Mouse (Mus musculus) kidney, adult 2 months (tissue): Measurements from ENCODE around the gene Nt5c.

Source experiments
- CTCF ChIP-seq: fragments of 200-500 bp; conservative IDR thresholded peaks from 2 replicates; pipeline ENCODE4 v1.5.1; 2011; ENCODE audit warnings: low read depth, mild to moderate bottlenecking, control low read depth, low read length, moderate library complexity, mixed read lengths; ENCODE audit not compliant: insufficient read depth, insufficient read length
- POLR2A ChIP-seq: fragments of 200-500 bp; IDR thresholded peaks from one replicate; pipeline ENCODE4 v1.6.1; 2011; ENCODE audit warnings: low read depth, low read length, control low read depth

- TF ChIP-seq POLR2A (no peak), CTCF (no peak)
These were observed 39.9 kb downstream of the Nt5c start for GRCm38 (mm10) chr11:115451781-115452241.
